Mouse (Mus musculus) CD8-positive naive resting alpha-beta T cell, adult 2 months (primary cell): ENCODE results near the gene Gm7534.
"Not testable (repeated sequence)": the region's sequence is repeated elsewhere in the genome, so short reads cannot be mapped to it uniquely, and the experiment has no call there.

Experiments
- DNase-seq, 2 experiments: peaks; one replicate each; pipeline ENCODE4 v3.0.0; 2022; ENCODE audit warnings: low read depth in 2 of 2, low spot score in 2 of 2

Gm7534 gene

GRCm38 (mm10) chr4:134144297-134144696, 58.5 kb downstream of the Gm7534 start:
- not testable (repeated sequence) for DNase-seq
